Mouse (Mus musculus): Measurements from ENCODE around the gene 6030468B19Rik.

GRCm38 (mm10) chr11:117844997-117845396, 47.5 kb downstream of the 6030468B19Rik start:
- TF ChIP-seq CTCF (IDR thresholded peaks at IDR 0.05) (no peak), POLR2A (IDR thresholded peaks at IDR 0.05; ENCODE audit: insufficient read depth, low read depth, low read length) (no peak)

Measured in heart, adult 2 months (tissue).